Mouse (Mus musculus) hindbrain, postnatal 0 days (tissue): ENCODE results near the gene Fancg. TPM values are rescaled to one million over a fixed set of nuclear protein-coding genes. Genes with fewer than 3 reads are reported as not detected.
A peak's percentile ranks its signal among the peaks of the same experiment; 100 is the strongest.

Source experiments
- ATAC-seq: fragments of 200-750 bp; cut with Nextera tagmentation; 2 replicates; pipeline ENCODE4 v1.8.0; 2017; ENCODE audit warnings: mild to moderate bottlenecking, moderate TSS enrichment, moderate library complexity
- DNase-seq: peaks from one replicate; pipeline ENCODE4 v3.0.0-alpha.2; 2015; ENCODE audit warnings: low spot score
- H3K27ac ChIP-seq: fragments of 300-500 bp; sonication (generic); 2 replicates; pipeline ENCODE4 v1.5.1; 2014; ENCODE audit warnings: mild to moderate bottlenecking
- H3K27me3 ChIP-seq: fragments of 300-500 bp; sonication (generic); 2 replicates; pipeline ENCODE4 v1.6.1; 2014; ENCODE audit warnings: low read length, mixed read lengths; ENCODE audit not compliant: insufficient read depth
- H3K36me3 ChIP-seq: fragments of 300-500 bp; sonication (generic); 2 replicates; pipeline ENCODE4 v1.6.1; 2014; ENCODE audit warnings: low read length, mixed read lengths; ENCODE audit not compliant: insufficient read depth
- H3K4me1 ChIP-seq: fragments of 300-500 bp; sonication (generic); 2 replicates; pipeline ENCODE4 v1.6.1; 2014; ENCODE audit warnings: antibody characterized with exemption, low read length, mixed read lengths; ENCODE audit not compliant: insufficient read depth
- H3K4me2 ChIP-seq: fragments of 300-500 bp; sonication (generic); 2 replicates; pipeline ENCODE4 v1.6.1; 2014; ENCODE audit warnings: low read depth, mild to moderate bottlenecking, low read length, moderate library complexity, mixed read lengths
- H3K4me3 ChIP-seq: fragments of 300-500 bp; sonication (generic); 2 replicates; pipeline ENCODE4 v1.5.1; 2014; ENCODE audit warnings: low read length
- H3K9ac ChIP-seq: fragments of 300-500 bp; sonication (generic); replicated peaks from 2 replicates; pipeline ENCODE4 v1.6.1; 2014; ENCODE audit warnings: mild to moderate bottlenecking, low read length, moderate library complexity, mixed read lengths
- H3K9me3 ChIP-seq: fragments of 300-500 bp; sonication (generic); 2 replicates; pipeline ENCODE4 v1.6.1; 2016; ENCODE audit warnings: low read length, mixed read lengths
- CTCF ChIP-seq: IDR thresholded peaks from 2 replicates; pipeline ENCODE4 v1.5.1; 2016; ENCODE audit warnings: antibody characterized with exemption, control low read depth, low read depth
- WGBS: fragments of 180-500 bp; shearing (Covaris S2); extraction: QIAGEN DNeasy Blood & Tissue Kit; methylation state at CpG from one replicate; pipeline ENCODE4 v1.1.7; 2014; 5-methylcytosine and 5-hydroxymethylcytosine counted together
- polyA plus RNA-seq: library from polyadenylated mRNA; unstranded; fragments of >200 nt; fragmentation: Nextera tagmentation; extraction: Ambion mirVana; gene quantifications from 2 replicates; pipeline ENCODE4 v1.2.1, GENCODE M21; 2015
- total RNA-seq: library from RNA; depleted of rRNA; stranded (reverse); fragments of >200 nt; gene quantifications from 2 replicates; pipeline ENCODE4 v1.2.3, GENCODE M21; 2014

Gene Fancg
- total and polyA plus RNA-seq, 2 experiments from 2014 or later: 13.1 to 14.5 TPM

GRCm38 (mm10) chr4:42969304-42969703 is 41.0 kb downstream of the Fancg start, which contains the start of gene 1700022I11Rik:
Gene 1700022I11Rik, plus strand, starts transcription at chr4:42969604.
- H3K9ac ChIP-seq: no peak within 1 kb of the TSS
- no peaks in the 10 kb centered on the region for H3K36me3 ChIP-seq
- peaks cover 3% of the 10 kb centered on the region; the same call in 1 of the 2 replicates for H3K4me1 ChIP-seq
- ATAC-seq (no peak), DNase-seq (no peak)
- no peaks in the 10 kb centered on the region for H3K27me3 ChIP-seq
- no peak within 1 kb of the TSS for H3K4me3 ChIP-seq
- TF ChIP-seq CTCF: no peak
- H3K27ac ChIP-seq: no peak within 1 kb of the TSS
- H3K4me2 ChIP-seq: no peak within 1 kb of the TSS
- WGBS: 84% methylated on average over 4 of the region's 4 CpGs
- H3K9me3 ChIP-seq: no peaks in the 10 kb centered on the region

DNA sequence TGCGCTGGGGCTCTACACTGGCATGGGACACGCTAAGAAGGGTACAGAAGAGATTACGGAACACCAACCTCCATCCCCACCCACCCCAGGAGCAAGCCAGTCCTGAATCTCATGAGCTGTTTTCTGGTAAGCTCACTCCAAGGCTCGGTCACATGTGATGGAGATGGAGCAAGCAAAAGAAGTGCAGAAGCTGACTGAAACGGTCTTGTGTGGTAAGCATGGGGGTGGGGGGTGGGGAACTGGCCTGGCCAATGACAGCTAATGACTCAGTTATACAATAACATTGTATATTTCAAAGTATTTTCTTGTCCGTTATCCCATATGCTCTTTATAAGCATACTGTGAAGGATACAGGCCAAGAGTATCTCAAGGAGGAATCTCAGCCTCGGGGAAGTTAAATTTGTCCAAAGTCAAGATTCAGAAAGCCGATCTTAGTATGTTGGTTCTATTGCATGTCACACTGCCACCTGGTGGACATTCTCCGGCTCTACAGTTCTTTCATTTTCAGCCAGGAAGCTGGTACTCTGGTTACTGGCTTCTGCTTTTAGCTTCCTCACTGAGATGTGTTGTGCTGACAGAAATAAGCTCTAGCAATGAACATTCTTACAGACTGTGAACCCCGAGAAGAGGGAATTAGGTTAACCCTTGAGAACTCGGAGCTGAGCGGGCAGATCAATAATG is 45.1 kb downstream of the Fancg start:
- Histone ChIP-seq H3K27me3 (no peaks in the 10 kb centered on the region), H3K27ac (no peak overlapping the region), H3K9ac (no peak overlapping the region), H3K4me2 (peak overlapping the region; percentile 37; the same call in 1 of the 2 replicates), H3K4me1 (peaks cover 3% of the 10 kb centered on the region; the same call in 1 of the 2 replicates), H3K4me3 (no peak overlapping the region), H3K36me3 (no peaks in the 10 kb centered on the region), H3K9me3 (no peaks in the 10 kb centered on the region)
- TF ChIP-seq CTCF: peak; percentile 91
- DNase-seq (peak; percentile 88), ATAC-seq (peak; percentile 62)
- 17% methylated on average over 12 of the region's 12 CpGs for WGBS

GRCm38 (mm10) chr4:42963480-42963879 is 46.8 kb downstream of the Fancg start:
- Histone ChIP-seq H3K4me3 (no peak overlapping the region), H3K36me3 (no peaks in the 10 kb centered on the region), H3K4me2 (no peak overlapping the region), H3K27ac (no peak overlapping the region), H3K27me3 (no peaks in the 10 kb centered on the region), H3K9me3 (no peaks in the 10 kb centered on the region), H3K9ac (no peak overlapping the region), H3K4me1 (peaks cover 3% of the 10 kb centered on the region; the same call in 1 of the 2 replicates)
- DNase-seq (no peak), ATAC-seq (no peak)
- 95% methylated on average over 2 of the region's 2 CpGs for WGBS
- peak; percentile 43 for TF ChIP-seq CTCF

- no peak overlapping the region for H3K4me2 ChIP-seq
- WGBS: 27% methylated on average over 4 of the region's 4 CpGs
- no peak for ATAC-seq
These were observed 48.7 kb downstream of the Fancg start for GRCm38 (mm10) chr4:42961592-42961991.

GRCm38 (mm10) chr4:42959382-42959781 is 50.9 kb downstream of the Fancg start:
- Histone ChIP-seq H3K4me2 (no peak overlapping the region), H3K9ac (no peak overlapping the region), H3K27ac (no peak overlapping the region), H3K27me3 (no peaks in the 10 kb centered on the region), H3K36me3 (peaks cover 17% of the 10 kb centered on the region), H3K9me3 (no peaks in the 10 kb centered on the region), H3K4me1 (peaks cover 4% of the 10 kb centered on the region; the same call in 1 of the 2 replicates), H3K4me3 (no peak overlapping the region)
- ATAC-seq (0 out of 2 replicates have a peak, but pooled peaks have one; percentile 14), DNase-seq (no peak)
- 59% methylated on average over 4 of the region's 4 CpGs for WGBS
- TF ChIP-seq CTCF: no peak

More at GRCm38 (mm10) chr4:42961592-42961991, 48.7 kb downstream of the Fancg start:
- Histone ChIP-seq H3K9ac (no peak overlapping the region), H3K9me3 (no peaks in the 10 kb centered on the region), H3K36me3 (peaks cover 16% of the 10 kb centered on the region), H3K4me1 (peaks cover 3% of the 10 kb centered on the region; the same call in 1 of the 2 replicates), H3K27ac (no peak overlapping the region), H3K4me3 (no peak overlapping the region), H3K27me3 (no peaks in the 10 kb centered on the region)
- TF ChIP-seq CTCF: peak; percentile 75
- DNase-seq: peak; percentile 75

DNA sequence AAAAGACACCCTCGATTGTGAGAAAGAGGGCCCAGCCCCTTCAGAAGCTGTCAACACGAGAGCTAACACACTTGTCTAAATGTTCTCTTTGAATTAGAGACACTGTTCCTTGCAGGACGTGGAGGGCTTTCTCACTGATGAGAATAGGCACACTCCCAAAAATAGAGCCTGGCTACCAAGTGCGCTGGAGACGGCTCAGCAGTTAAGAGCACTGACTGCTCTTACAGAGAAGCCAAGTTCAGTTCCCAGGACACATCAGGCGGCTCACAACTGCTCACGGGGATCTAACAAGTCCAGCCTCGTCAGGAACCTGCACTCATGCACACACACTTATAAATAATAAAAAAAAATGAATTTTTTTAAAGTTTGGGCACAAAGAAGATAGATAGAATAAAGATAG is 51.4 kb downstream of the Fancg start:
- WGBS: 54% methylated on average over 8 of the region's 8 CpGs
- Histone ChIP-seq H3K9me3 (no peaks in the 10 kb centered on the region), H3K27ac (no peak overlapping the region), H3K27me3 (no peaks in the 10 kb centered on the region), H3K4me3 (no peak overlapping the region), H3K9ac (no peak overlapping the region), H3K36me3 (peaks cover 17% of the 10 kb centered on the region), H3K4me1 (peaks cover 5% of the 10 kb centered on the region), H3K4me2 (no peak overlapping the region)
- no peak for TF ChIP-seq CTCF
- ATAC-seq: no peak
- DNase-seq: no peak

DNA sequence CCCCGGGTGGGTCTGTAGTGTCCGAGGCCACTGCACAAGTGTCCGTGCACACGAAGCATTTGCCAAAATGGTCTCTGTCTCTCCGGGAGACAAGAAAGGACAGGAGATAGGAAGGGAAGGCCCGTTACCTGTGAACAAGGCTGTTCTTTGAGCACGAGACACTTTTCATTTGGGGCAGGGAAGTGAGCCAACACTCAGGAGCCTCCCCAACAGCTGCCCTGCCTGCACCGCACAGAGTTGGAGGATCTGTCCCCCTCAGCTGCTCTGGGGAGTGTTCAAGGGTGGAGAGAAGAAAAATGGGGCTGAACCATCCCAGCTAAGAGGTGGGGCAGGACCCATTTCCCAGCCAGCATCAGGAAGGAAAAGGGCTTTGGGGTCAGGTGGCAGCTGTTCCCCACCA is 52.3 kb downstream of the Fancg start:
- WGBS: 85% methylated on average over 8 of the region's 8 CpGs
- no peak for DNase-seq

More for the DNA sequence above, 52.3 kb downstream of the Fancg start:
- peaks cover 14% of the 10 kb centered on the region for H3K4me1 ChIP-seq
- no peaks in the 10 kb centered on the region for H3K27me3 ChIP-seq
- no peak for ATAC-seq
- H3K36me3 ChIP-seq: peaks cover 17% of the 10 kb centered on the region
- H3K4me3 ChIP-seq: no peak overlapping the region
- no peak overlapping the region for H3K4me2 ChIP-seq
- no peak overlapping the region for H3K27ac ChIP-seq
- H3K9ac ChIP-seq: no peak overlapping the region
- no peak for TF ChIP-seq CTCF
- no peaks in the 10 kb centered on the region for H3K9me3 ChIP-seq
